Mouse (Mus musculus): ENCODE measurements at regions not wholly inside any gene's neighbourhood (a gene's known extent, or its start where the extent isn't known, plus 50 kb on each side); places are given as distances from the start of the nearest gene placed in this dataset.
A peak's percentile ranks its signal among the peaks of the same experiment; 100 is the strongest.

DNA sequence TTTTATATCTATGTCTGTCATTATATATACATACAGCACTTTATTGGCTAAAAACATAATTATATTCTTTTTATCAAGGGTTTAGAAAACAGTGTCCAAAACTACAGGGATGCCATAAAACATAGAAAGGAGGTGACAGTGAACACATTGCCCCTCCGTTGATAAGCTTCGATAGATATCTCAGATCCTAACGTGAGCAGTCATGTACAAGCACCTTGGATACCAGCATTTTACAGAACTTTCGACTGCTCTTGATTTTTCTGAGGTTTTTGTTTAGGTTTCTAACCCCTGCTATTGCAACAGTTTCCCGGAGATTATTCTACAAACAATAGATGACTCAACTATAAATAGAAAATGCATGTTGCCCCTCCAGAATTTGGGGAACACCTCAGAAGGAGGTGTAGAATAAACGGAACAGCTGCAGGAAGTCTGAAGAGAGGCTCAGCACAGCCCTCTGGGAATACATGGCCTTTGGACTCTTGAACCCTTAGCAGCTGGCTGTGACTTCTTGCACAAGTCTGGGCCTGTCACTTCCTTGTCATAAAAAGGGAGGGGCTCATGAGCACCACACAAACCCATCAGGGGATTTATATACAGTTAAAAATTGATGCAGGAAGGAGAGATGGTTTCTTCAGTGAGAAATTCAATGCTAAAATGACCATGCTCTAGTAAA lies 87.1 kb upstream of the Gpc5 start:
- DNase-seq (ENCODE audit: inconsistent ontology term): no peak

DNA sequence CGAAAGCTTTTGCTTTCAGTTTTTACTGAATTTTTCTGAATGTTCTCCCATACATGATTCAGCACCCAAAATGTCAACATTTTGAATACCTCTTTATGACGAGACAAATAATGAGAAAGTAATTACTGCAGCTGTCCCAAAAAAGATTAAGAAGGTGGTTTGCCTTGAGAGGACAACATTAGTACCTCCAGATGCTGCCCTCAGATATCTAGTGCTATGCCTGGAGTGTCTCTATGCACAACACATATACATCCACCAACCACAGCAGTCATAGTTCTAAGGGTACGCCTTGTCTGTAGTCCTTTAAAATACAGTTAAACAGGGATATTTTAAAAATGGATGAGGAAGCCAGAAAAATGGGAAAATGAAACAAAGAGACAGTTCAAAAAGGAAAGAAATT lies 81.1 kb upstream of the Gpc5 start:
- DNase-seq (ENCODE audit: inconsistent ontology term): no peak

DNA sequence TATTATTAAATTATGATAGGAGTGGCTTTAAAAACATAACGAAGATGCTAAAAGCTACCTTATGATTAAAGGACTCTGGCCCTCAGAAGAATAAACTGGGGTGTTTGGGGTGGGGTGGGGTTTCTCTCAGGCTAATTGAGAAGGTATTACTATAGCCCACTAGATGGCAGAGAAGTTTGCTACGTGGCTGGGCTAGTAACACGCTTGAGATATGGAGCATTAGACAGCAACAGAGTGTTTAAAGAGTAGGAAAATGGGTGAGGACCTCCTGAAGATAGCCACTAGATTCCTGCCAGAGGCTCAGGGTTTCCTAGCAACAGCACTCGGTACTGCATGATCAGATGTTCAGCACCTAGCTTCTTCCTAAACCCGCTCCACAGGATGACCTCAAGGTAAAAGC lies 76.7 kb upstream of the Gpc5 start:
- DNase-seq (ENCODE audit: inconsistent ontology term): no peak

DNA sequence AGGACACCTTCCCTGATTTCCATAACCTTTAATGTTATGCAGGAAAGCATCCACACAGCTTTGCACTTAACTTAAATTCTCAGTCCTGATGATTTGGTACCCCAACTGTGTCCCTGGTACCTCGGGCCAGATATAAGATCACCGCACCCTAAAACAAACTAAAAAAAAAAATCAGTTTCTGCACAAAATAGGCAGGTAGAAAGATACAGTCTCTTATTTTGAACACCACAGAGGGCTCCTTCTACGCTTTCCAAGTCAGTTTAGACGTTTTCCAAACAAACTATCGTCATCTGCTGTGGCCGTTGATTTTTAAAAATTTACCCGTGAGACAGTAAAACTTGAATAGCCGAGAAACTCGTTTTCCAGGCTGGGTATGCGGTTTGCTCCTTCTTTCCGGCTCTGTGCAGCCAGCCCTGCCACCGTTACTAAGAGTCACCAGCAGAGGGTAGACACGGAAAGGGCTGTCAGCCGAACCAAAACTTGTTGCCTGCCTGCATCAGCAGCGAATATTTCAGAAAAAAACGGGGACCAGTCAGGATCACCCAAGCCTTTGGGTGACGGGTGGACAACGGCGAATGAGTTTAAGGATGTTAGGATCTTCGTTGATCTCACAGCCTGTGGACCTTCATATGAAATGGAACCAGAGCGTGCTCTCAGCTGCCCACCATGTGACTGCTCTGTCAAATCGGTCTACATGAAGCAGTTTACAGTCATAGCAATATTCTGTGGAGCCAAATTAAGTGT lies 74.4 kb upstream of the Gpc5 start:
- peak; percentile 54 for DNase-seq (ENCODE audit: inconsistent ontology term)

DNA sequence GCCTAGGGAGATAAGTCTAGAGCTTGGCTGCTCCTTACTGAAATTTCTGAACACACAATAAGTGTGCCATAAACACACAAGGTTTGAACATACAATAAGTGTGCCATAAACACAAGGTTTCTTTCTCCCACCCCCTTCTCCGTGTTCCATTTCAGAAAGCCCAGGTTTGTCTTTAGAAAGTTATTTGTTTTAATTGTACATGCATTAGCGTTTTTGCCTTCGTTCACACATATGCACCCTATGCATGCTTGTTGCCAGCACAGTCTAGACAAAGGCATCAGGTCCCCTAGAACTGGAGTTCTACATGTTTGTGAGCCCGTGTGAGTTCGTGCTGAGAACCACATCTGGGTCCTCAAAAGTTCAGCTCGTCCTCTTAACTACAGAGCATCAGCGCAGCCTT lies 64.0 kb upstream of the Gpc5 start:
- DNase-seq (ENCODE audit: inconsistent ontology term): no peak

DNA sequence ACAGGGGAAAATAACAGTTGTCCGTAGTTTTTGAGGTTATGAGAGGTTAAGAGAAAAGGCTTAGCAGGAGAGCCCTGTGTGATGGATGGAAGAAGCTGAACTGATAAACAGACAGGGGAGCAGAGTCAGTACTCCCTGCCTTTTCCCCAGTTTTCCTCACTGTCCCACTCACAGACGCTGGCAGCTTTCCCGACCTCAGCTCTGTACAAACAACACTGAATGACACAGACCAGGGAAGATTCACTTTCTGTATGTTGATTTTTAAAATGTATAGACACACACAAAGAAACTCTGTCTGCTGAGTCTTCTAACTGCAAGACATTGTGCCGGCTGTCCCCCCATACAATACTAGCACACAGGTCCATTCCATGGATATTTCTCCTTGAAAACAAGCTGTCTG lies 60.3 kb upstream of the Gpc5 start:
- no peak for DNase-seq (ENCODE audit: inconsistent ontology term)

DNA sequence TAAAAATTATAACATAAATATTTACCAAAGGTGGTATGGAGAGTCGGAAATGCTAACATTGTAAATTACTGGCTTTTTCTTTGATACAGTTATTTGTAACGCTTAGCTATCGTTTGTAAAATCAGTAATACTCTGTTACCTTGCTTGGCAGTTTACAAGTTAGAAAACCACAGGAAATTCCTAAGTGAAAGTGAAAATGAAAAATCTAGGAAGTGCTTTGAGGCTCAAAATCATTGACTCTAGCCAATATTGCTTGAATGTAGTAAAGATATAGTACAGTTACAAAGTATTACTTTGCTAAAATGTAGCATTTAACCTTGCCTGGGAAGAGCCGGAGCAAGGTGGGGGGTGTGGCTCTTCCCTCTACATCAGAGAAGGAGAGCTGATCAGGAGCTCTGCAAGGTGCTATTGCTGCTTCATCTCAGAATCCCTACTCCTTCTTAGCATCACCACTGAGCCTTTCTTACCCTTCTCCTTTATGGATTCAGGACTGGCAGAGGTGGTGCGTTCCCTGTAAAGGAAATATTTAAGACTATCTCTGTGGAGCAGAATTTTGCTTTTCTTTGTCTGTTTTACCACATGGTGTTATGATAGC lies 58.5 kb upstream of the Gpc5 start:
- DNase-seq (ENCODE audit: inconsistent ontology term): no peak

DNA sequence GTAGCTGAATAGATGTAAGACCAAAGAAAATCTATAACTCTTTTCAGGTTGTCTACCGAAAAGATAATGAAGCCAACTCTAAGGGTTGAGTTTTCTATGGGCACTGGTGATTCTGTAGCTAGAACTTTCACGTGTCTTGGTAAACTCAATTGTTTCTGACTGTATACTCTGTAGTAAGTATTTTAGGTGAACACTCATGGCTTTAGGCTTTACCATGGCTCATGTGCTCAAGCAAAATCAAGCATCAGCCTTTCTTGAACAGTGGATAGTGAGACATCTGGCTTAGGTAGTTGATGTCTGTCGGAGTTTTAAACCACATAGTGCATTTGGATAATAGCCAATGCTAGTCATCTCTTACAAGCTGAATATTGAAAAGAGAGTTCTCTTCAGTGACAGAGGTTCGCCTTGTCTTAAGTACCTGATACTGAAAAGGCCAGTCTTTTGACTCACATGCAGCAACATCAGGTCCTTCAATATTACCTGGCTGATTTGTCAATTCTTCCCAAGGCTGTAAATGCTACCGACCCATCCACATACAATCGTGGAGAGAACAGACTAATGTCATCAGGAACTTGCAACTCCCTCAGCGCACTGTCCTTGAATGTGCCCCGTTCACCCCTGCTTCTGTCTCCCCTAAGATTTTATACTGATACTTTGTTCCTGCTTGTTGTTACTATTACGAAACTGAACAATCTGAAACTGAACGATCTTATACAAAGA lies 57.1 kb upstream of the Gpc5 start:
- no peak for DNase-seq (ENCODE audit: inconsistent ontology term)

DNA sequence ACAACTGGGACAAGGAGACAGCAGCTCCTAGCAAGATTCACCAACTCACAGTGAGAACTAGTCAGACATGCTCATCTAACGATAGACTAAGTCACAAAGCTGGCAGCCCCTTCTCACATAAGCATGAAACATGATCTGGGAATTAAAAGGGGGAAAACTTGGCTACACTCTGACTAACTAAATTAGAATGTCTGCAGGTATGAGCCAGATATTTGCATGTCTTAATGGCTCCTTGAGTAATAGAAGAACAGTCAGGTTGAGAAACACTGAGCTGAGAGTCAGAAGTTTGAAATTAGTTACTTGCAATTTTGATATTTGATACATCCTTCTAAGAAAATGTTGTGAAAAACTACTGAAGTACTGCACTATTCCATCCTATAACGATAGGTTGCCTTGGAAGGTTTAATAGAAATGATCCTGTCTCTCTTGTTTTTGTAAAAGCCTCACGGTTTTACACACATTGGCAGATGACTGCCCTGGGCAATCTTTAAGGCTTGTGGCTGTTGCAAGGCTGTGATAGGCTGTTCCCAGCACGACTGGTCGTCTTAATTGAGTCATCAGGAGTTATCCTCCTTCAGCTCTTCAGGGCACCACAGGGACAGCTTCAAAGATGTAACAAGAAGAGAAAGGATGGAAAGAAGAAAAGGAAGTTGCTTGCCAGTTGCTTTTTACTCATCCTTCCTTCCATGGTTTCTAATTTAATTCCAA lies 54.8 kb upstream of the Gpc5 start:
- DNase-seq (ENCODE audit: inconsistent ontology term): no peak

DNA sequence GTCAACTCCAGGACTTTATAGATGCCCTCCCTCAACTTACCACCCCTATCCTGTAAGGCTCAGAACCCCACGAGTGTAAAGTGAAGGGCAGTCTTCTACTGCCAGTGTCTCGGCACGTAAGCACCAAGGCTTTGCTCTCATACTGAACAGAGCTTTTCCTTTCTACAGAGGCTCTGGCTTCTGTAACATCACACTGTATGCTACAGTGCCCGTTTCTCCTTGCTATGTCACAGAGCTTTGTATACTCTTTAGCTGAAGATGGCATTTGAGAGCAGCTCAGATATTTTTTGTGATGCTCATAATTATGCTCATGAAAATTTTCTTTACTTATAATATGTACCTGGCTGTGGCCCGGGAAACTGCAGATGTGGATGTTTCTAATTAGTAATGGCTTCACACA lies 53.2 kb upstream of the Gpc5 start:
- DNase-seq (ENCODE audit: inconsistent ontology term): no peak

DNA sequence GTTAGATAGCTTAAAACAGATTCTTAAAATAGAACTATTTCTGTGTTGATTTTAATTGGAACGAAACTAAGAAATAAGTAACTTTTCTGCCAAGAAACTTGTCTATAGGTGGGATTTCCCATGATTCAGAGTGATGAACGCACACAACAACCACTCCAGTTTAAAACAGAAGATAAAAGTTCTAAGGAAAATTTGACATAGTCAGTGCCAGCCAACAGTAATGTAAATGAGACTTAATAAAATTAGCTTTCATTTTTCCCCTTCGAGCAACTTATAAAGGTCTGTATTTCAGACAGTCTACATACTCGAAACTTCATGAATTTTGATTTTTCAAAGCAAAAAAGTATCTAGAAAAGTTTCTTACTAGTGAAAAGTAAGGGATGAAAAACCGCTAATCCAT lies 52.5 kb upstream of the Gpc5 start:
- no peak for DNase-seq (ENCODE audit: inconsistent ontology term)

DNA sequence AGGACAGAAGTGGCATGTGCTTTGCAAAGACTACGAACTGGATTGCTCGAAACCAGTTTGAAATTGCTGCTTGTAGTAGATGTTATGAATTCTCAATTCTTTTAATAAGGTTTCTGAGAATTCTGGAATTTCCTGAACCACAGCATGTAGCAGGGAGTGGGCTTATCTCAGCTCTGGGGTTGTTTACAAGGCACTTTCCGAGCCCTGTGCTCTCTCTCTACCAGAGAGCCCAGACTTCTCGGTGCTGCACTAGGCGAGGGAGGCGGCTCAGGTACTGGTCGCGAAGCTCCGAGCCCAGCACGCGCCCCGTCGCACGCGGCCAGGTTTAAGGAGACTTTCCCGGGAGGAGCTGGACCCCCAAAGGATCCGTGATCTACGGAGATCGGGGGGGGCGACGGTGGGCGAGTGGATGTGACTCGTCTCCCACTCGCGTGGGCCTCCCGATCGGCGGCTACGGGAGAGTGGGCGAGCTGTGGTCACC lies 51.9 kb upstream of the Gpc5 start:
- DNase-seq (ENCODE audit: inconsistent ontology term): no peak

DNA sequence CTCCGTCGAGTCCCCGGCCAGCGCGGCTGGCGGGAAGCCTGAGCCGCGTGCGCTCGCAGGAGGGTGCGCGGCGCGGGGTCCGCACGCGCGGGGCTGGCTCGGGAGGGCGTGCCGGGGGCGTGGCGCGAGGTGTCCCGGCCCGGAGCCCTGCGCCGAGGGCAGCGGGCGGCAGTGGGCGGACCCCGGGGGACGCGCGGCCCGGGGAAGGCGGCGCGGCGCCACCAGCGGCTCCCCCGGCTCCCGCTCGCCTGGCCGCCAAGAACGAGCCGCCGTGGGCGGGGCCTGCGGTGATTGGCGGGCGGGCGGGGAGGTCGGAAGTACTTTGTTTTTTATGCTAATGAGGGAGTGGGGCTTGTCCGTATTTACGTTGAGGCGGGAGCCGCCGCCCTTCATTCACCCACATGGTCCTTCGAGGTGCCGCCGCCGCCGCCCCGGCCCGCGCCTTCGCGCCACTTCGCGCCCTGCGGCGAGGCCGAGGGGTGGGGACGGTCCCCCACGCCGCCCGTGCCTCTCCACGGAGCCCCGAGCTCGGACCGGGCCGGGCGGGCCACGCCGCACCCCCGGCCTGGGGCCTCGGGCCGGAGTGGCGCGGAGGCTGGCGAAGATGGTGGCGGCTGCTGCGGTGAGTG lies 51.3 kb upstream of the Gpc5 start:
- DNase-seq (ENCODE audit: inconsistent ontology term): peak; percentile 91

DNA sequence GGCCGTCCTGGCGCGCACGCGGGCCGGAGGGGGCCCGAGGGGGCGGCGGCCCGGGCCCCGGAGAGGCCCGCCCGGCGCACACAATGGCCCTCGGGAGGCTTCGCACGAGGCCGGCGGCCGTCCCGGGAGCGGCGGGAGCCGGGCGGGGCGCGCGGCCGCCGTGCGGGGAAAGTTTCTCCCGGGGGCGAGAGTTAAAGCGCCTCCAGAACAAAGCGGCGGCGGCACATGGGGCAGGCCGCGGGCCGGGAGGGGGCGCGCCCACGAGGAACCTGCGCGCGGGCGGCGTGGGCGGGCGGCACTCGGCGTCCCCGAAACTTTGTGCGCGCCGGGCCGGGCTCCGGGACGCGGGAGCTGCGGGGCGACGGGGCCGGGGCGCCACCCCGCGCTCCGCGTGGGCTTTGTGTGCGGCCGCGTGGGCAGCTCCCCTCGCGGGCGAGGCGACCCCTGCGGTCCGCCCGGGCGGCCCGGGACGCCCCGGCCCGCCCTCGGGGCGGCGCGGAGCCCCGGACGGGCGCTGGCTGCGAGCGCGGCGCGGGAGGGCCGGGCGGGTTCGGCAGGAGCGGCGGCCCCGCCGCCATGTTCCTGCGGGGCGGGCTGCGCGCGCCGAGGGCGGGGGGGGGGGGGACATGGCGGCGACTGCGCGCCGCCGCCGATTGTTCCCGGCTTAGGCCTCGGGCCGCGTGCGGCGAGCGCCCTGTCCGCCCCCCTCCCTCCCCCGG lies 50.5 kb upstream of the Gpc5 start:
- DNase-seq (ENCODE audit: inconsistent ontology term): peak; percentile 30

DNA sequence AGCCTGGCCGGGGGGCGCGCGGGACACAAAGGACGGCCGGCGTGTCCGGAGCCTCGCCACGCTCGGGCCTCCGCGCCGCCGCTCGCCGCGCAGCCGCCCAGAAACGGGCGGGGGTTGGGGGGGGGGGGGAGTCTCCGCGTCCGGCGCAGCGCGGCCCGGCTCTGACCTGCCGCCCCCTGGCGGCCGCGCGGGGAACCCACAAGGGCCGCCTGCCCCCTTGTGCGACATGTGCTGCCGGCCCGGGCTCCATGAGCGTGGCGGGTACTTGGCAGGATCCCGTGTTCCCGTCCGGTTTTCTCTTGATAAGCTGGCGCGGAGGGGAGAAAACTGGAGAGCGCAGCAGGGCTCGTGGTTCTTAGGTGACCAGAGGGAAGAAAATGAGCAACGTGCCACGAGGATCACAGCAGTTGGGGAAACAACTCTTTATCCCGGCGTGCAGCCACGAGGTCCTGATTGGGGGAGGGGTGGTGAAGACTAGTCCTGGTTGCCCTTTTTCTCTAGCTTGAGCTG lies 49.9 kb upstream of the Gpc5 start:
- DNase-seq (ENCODE audit: inconsistent ontology term): peak; percentile 92

Measured in Muller cell, postnatal 12 days (primary cell).